Mouse (Mus musculus) CD4-positive, CD25-positive, alpha-beta regulatory T cell, adult 9 weeks (primary cell): ENCODE measurements around the gene Map1lc3b. TPM values are rescaled to one million over a fixed set of nuclear protein-coding genes. Genes with fewer than 3 reads are reported as not detected.

Experiments used
- polyA plus RNA-seq: library from polyadenylated mRNA; unstranded; fragments of 100-300 nt; shearing (Covaris generic); gene quantifications from one replicate; pipeline ENCODE4 v1.2.1, GENCODE M21; 2017

Map1lc3b gene
- polyA plus RNA-seq = 382 TPM

GRCm38 (mm10) chr8:121590203-121591177 is at the start of gene Map1lc3b:
Gene Map1lc3b, plus strand, starts transcription at chr8:121590361.

GRCm38 (mm10) chr8:121544276-121544785 is 45.8 kb upstream of the Map1lc3b start, which contains the start of gene 1700018B08Rik:
Gene 1700018B08Rik, minus strand, starts transcription at chr8:121544320.

GRCm38 (mm10) chr8:121578676-121579451 is 11.3 kb upstream of the Map1lc3b start, which contains the start of gene Fbxo31:
Gene Fbxo31, minus strand, starts transcription at chr8:121578806.

Other genes starting within 250 kb of the Map1lc3b start
- not detected for gene 1700018B08Rik, start 46.0 kb upstream of the Map1lc3b start, polyA plus RNA-seq
- gene Fbxo31, start 11.6 kb upstream of the Map1lc3b start, polyA plus RNA-seq = 2.4 TPM
- 0.27 TPM for gene Zcchc14, start 62.5 kb downstream of the Map1lc3b start, polyA plus RNA-seq
- 0.26 TPM for gene Jph3, start 139.3 kb downstream of the Map1lc3b start, polyA plus RNA-seq
- gene Klhdc4, start 239.2 kb downstream of the Map1lc3b start, polyA plus RNA-seq = 43.8 TPM